Mouse (Mus musculus): ENCODE measurements around the gene Atg2a. TPM values are rescaled to one million over a fixed set of nuclear protein-coding genes. Genes with fewer than 3 reads are reported as not detected.

Gene Atg2a
- polyA plus RNA-seq, 1 experiment from 2014 or later: 8.0 TPM

DNA sequence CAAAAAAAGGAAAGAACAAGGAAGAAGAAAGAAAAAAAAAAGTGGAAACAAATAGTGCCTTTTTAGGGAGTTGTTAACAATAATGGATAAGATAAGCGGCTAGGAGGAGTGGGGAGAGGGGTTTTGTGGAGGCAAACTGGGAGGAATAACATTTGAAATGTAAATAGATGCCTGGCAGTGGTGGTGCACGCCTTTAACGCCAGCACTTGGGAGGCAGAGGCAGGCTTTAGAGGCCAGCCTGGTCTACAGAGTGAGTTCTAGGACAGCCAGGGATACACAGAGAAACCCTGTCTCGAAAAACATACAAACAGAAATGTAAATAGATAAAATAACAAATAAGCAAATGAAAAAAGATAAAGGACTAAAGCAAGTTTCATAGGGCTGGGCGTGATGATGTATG lies 743 bp upstream of the Atg2a start:
- H3K36me3 ChIP-seq (ENCODE audit: control insufficient read depth, insufficient read depth): peaks cover 10% of the 10 kb centered on the region
- no peaks in the 10 kb centered on the region for H3K9me3 ChIP-seq (replicated peaks; ENCODE audit: control insufficient read depth, low read length)
- peak overlapping the region; percentile 52; the same call in 1 of the 2 replicates for H3K27ac ChIP-seq (ENCODE audit: low read length)
- peaks cover 12% of the 10 kb centered on the region for H3K4me1 ChIP-seq (ENCODE audit: control insufficient read depth, insufficient read depth, low read length)
- peak overlapping the region; percentile 53 for H3K4me2 ChIP-seq (ENCODE audit: low read depth, low read length)
- ATAC-seq (replicated peaks; ENCODE audit: extremely low read depth, insufficient read depth, low FRiP score): no peak
- H3K9ac ChIP-seq (ENCODE audit: low read length): no peak overlapping the region; the same call in 1 of the 2 replicates
- peak overlapping the region; percentile 20 for H3K4me3 ChIP-seq (ENCODE audit: low read length)
- H3K27me3 ChIP-seq (ENCODE audit: control insufficient read depth, insufficient read depth, low read length): no peaks in the 10 kb centered on the region
- WGBS: 34% methylated on average over 5 of the region's 5 CpGs

DNA sequence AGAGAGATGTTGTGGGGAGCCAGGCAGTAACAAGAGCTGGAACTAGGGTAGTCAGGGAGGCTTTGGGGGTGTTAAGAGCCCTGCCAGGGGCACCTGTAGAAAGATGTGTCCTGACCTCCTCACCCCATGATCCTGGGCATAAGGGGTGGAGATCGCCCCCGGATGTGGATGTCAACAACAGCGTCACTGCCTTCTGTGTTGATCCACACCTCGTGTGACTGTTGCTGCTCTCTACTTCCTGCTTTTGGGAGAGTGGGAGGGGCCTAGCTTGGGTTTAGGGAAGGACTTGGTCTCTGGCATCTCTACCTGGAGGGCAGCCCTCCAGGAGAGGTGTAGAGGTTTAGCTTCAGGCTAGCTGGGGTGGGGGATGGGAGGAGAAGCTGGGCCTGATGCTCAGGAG lies 813 bp downstream of the Atg2a start:
- ATAC-seq (replicated peaks; ENCODE audit: extremely low read depth, insufficient read depth, low FRiP score): no peak
- Histone ChIP-seq H3K9ac (ENCODE audit: low read length) (peak overlapping the region; percentile 96), H3K9me3 (replicated peaks; ENCODE audit: control insufficient read depth, low read length) (no peaks in the 10 kb centered on the region), H3K27me3 (ENCODE audit: control insufficient read depth, insufficient read depth, low read length) (no peaks in the 10 kb centered on the region), H3K27ac (ENCODE audit: low read length) (peak overlapping the region; percentile 80), H3K36me3 (ENCODE audit: control insufficient read depth, insufficient read depth) (peaks cover 24% of the 10 kb centered on the region), H3K4me1 (ENCODE audit: control insufficient read depth, insufficient read depth, low read length) (peaks cover 9% of the 10 kb centered on the region), H3K4me2 (ENCODE audit: low read depth, low read length) (peak overlapping the region; percentile 84), H3K4me3 (ENCODE audit: low read length) (peak overlapping the region; percentile 90)
- WGBS: 1% methylated on average over 4 of the region's 4 CpGs

DNA sequence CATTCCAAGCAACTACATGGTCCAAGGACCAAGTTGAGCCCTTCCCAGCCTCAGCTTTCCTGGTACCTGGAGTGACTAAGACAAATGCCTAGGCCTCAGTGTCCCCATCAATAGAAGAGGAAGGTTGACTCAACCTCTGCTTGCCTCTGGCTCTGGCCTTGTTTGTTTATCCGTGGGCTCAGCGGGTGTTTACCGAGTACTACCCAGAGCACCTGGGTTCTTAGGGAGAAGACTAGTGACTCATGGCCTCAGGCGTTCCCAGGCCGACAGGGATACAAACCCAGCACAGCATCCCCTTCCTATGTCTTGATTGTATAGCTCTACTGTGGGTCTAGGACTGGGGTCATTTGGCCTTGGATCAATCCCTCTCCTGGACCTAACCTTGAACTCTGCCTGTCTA lies 1.8 kb downstream of the Atg2a start:
- 78% methylated on average over 5 of the region's 5 CpGs for WGBS
- Histone ChIP-seq H3K4me3 (ENCODE audit: low read length) (no peak overlapping the region), H3K9me3 (replicated peaks; ENCODE audit: control insufficient read depth, low read length) (no peaks in the 10 kb centered on the region), H3K27ac (ENCODE audit: low read length) (no peak overlapping the region), H3K4me2 (ENCODE audit: low read depth, low read length) (no peak overlapping the region), H3K9ac (ENCODE audit: low read length) (no peak overlapping the region), H3K27me3 (ENCODE audit: control insufficient read depth, insufficient read depth, low read length) (no peaks in the 10 kb centered on the region), H3K36me3 (ENCODE audit: control insufficient read depth, insufficient read depth) (peaks cover 33% of the 10 kb centered on the region), H3K4me1 (ENCODE audit: control insufficient read depth, insufficient read depth, low read length) (peaks cover 9% of the 10 kb centered on the region)
- ATAC-seq (replicated peaks; ENCODE audit: extremely low read depth, insufficient read depth, low FRiP score): no peak

DNA sequence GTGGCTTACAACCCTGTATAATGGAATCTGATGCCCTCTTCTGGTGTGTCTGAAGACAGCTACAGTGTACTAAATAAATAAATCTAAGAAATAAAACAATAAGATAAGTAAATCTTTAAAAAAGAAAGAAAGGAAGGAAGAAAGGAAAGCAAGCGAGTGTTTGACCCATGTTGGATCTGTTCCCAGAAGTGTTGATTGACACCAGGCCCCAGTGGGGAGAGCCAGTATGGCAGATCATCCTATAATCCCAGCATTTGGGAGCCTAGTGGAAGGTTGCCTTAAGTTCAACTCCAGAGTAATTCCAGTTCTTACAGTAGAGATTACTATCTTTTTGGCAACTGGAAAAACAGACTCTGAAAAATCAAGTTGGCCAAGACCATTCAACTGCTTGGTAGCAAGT lies 4.3 kb downstream of the Atg2a start:
- no peak for ATAC-seq (replicated peaks; ENCODE audit: extremely low read depth, insufficient read depth, low FRiP score)
- Histone ChIP-seq H3K27me3 (ENCODE audit: control insufficient read depth, insufficient read depth, low read length) (no peaks in the 10 kb centered on the region), H3K4me3 (ENCODE audit: low read length) (no peak overlapping the region), H3K27ac (ENCODE audit: low read length) (no peak overlapping the region), H3K36me3 (ENCODE audit: control insufficient read depth, insufficient read depth) (peaks cover 37% of the 10 kb centered on the region), H3K4me2 (ENCODE audit: low read depth, low read length) (no peak overlapping the region), H3K9ac (ENCODE audit: low read length) (no peak overlapping the region), H3K4me1 (ENCODE audit: control insufficient read depth, insufficient read depth, low read length) (peaks cover 9% of the 10 kb centered on the region), H3K9me3 (replicated peaks; ENCODE audit: control insufficient read depth, low read length) (no peaks in the 10 kb centered on the region)
- 29% methylated on average over 1 of the region's 1 CpGs for WGBS

DNA sequence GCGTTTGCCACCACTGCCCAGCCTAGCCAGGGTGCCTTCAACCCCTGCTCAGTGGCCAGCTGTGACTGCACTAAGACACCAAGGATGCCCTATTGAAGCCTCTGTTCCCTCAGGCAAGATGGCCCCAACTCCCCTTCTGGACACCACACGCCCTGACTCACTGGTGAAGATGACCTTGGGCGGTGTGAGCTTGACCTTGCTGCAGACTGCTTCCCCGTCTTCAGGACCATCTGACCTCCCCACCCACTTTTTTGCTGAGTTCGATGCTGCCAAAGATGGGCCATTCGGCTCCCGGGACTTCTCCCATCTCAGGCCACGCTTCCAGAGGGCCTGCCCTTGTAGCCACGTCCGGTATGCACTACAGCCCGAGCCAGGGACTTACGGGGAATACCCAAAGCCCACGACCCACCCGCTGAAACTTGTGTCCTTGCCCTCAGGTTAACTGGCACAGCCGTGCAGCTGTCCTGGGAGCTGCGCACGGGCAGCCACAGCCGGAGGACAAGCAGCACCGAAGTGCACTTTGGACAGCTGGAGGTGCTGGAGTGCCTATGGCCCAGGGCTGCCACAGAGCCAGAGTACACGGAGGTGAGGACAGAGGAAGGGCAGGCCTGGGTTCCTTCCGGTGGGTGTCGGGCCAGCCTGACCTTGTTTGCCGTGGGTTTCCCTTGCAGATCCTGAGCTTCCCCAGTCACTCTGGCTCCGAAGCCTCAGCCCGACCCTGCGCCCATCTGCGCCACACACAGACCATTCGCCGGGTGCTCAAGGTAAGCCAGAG lies 6.2 kb downstream of the Atg2a start:
- H3K9ac ChIP-seq (ENCODE audit: low read length): no peak overlapping the region
- H3K4me1 ChIP-seq (ENCODE audit: control insufficient read depth, insufficient read depth, low read length): peaks cover 4% of the 10 kb centered on the region
- no peak overlapping the region for H3K4me3 ChIP-seq (ENCODE audit: low read length)
- no peak overlapping the region for H3K4me2 ChIP-seq (ENCODE audit: low read depth, low read length)
- H3K9me3 ChIP-seq (replicated peaks; ENCODE audit: control insufficient read depth, low read length): no peaks in the 10 kb centered on the region
- H3K36me3 ChIP-seq (ENCODE audit: control insufficient read depth, insufficient read depth): peaks cover 44% of the 10 kb centered on the region
- H3K27ac ChIP-seq (ENCODE audit: low read length): no peak overlapping the region
- H3K27me3 ChIP-seq (ENCODE audit: control insufficient read depth, insufficient read depth, low read length): no peaks in the 10 kb centered on the region
- 88% methylated on average over 29 of the region's 29 CpGs for WGBS
- no peak for ATAC-seq (replicated peaks; ENCODE audit: extremely low read depth, insufficient read depth, low FRiP score)

DNA sequence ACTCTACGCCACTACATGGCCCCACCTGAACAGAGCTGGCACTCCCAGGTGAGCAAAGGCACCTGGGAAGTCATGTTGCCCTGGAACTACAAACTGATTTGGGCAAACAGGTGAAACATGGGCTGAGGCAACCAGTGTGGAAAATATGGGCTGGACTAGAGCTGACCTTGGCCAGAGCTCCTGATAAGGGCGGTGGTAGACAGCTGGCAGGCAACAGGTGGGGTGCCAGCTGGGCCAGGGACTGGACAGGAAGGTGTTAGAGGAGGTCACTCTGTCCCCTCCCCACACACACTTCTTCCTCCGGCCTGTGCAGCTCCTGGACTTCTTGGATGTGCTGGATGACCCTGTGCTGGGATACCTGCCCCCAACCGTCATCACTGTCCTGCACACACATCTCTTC lies 11.6 kb downstream of the Atg2a start:
- Histone ChIP-seq H3K4me1 (ENCODE audit: control insufficient read depth, insufficient read depth, low read length) (no peaks in the 10 kb centered on the region), H3K9me3 (replicated peaks; ENCODE audit: control insufficient read depth, low read length) (no peaks in the 10 kb centered on the region), H3K4me2 (ENCODE audit: low read depth, low read length) (no peak overlapping the region), H3K4me3 (ENCODE audit: low read length) (no peak overlapping the region), H3K27me3 (ENCODE audit: control insufficient read depth, insufficient read depth, low read length) (no peaks in the 10 kb centered on the region), H3K9ac (ENCODE audit: low read length) (no peak overlapping the region), H3K27ac (ENCODE audit: low read length) (no peak overlapping the region), H3K36me3 (ENCODE audit: control insufficient read depth, insufficient read depth) (peaks cover 49% of the 10 kb centered on the region)
- 86% methylated on average over 4 of the region's 4 CpGs for WGBS
- no peak for ATAC-seq (replicated peaks; ENCODE audit: extremely low read depth, insufficient read depth, low FRiP score)

DNA sequence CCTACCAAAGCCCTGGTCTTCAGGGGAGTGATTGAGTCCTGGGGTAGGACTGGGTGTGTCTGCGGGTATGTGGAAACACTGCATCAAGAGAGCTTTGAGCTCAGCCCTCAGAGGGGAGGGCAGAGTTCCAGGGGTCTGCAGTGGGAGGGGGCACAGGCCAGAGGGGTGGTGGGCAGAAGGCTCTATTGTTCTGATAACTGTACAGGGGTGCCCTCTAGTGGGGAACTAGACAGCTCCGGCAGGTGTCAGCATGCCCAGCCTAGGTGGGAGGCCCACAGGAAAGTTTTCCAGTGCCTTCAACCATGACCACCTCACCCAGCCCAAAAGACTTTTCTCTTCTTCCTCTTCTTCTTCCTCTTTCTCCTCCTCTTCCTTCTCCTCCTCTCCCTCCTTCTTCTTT lies 19.0 kb downstream of the Atg2a start:
- Histone ChIP-seq H3K27ac (ENCODE audit: low read length) (no peak overlapping the region), H3K4me2 (ENCODE audit: low read depth, low read length) (no peak overlapping the region), H3K9me3 (replicated peaks; ENCODE audit: control insufficient read depth, low read length) (0 out of 2 replicates have a peak, but pooled peaks cover 2% of the 10 kb centered on the region), H3K27me3 (ENCODE audit: control insufficient read depth, insufficient read depth, low read length) (no peaks in the 10 kb centered on the region), H3K4me3 (ENCODE audit: low read length) (no peak overlapping the region), H3K36me3 (ENCODE audit: control insufficient read depth, insufficient read depth) (peaks cover 37% of the 10 kb centered on the region), H3K4me1 (ENCODE audit: control insufficient read depth, insufficient read depth, low read length) (no peaks in the 10 kb centered on the region), H3K9ac (ENCODE audit: low read length) (no peak overlapping the region)
- ATAC-seq (replicated peaks; ENCODE audit: extremely low read depth, insufficient read depth, low FRiP score): no peak
- 79% methylated on average over 2 of the region's 2 CpGs for WGBS

DNA sequence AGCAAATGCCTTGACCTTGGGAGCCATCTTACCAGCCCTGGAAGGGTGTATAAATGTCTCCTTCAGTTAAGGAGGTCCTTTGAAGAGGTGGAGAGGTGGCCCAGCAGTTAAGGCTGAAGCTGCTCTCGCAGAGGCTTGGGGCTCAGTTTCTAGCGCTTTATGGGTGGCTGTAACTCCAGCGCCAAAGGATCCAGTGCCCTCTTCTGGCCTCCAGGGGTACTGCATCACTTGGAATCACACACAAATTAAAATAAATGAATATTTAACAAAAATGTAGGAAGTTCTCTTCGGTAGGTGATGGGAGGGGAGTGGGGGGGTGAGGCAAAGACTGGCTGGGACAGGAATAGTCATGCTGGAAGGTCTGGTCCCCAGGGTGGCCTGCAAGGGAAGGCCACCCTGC lies 19.5 kb downstream of the Atg2a start:
- no peaks in the 10 kb centered on the region for H3K4me1 ChIP-seq (ENCODE audit: control insufficient read depth, insufficient read depth, low read length)
- no peak overlapping the region for H3K27ac ChIP-seq (ENCODE audit: low read length)
- WGBS: 72% methylated on average over 4 of the region's 4 CpGs
- H3K4me3 ChIP-seq (ENCODE audit: low read length): no peak overlapping the region
- H3K27me3 ChIP-seq (ENCODE audit: control insufficient read depth, insufficient read depth, low read length): no peaks in the 10 kb centered on the region
- no peak for ATAC-seq (replicated peaks; ENCODE audit: extremely low read depth, insufficient read depth, low FRiP score)
- H3K4me2 ChIP-seq (ENCODE audit: low read depth, low read length): no peak overlapping the region
- H3K9ac ChIP-seq (ENCODE audit: low read length): no peak overlapping the region
- H3K9me3 ChIP-seq (replicated peaks; ENCODE audit: control insufficient read depth, low read length): 0 out of 2 replicates have a peak, but pooled peaks cover 2% of the 10 kb centered on the region
- H3K36me3 ChIP-seq (ENCODE audit: control insufficient read depth, insufficient read depth): peaks cover 36% of the 10 kb centered on the region

DNA sequence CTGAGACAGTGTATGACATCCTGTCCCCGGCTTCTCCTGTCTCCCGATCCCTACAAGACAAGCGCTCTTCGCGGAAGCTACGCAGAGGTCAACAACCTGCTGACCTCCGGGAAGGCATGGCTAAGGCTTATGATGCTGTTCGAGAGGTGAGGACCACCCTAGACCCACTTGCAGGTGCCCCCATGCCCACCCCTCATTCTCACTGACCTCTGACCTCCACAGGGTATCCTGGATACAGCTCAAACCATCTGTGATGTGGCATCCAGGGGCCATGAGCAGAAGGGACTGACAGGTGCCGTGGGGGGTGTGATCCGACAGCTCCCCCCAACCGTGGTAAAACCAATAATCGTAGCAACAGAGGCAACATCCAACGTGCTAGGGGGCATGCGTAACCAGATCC lies 19.9 kb downstream of the Atg2a start:
- WGBS: 96% methylated on average over 14 of the region's 14 CpGs
- H3K4me3 ChIP-seq (ENCODE audit: low read length): no peak overlapping the region
- no peaks in the 10 kb centered on the region for H3K4me1 ChIP-seq (ENCODE audit: control insufficient read depth, insufficient read depth, low read length)
- no peak for ATAC-seq (replicated peaks; ENCODE audit: extremely low read depth, insufficient read depth, low FRiP score)
- H3K27ac ChIP-seq (ENCODE audit: low read length): no peak overlapping the region
- 0 out of 2 replicates have a peak, but pooled peaks cover 2% of the 10 kb centered on the region for H3K9me3 ChIP-seq (replicated peaks; ENCODE audit: control insufficient read depth, low read length)
- no peak overlapping the region for H3K9ac ChIP-seq (ENCODE audit: low read length)
- H3K27me3 ChIP-seq (ENCODE audit: control insufficient read depth, insufficient read depth, low read length): no peaks in the 10 kb centered on the region
- H3K4me2 ChIP-seq (ENCODE audit: low read depth, low read length): no peak overlapping the region
- peaks cover 35% of the 10 kb centered on the region for H3K36me3 ChIP-seq (ENCODE audit: control insufficient read depth, insufficient read depth)
